Mouse (Mus musculus) hindbrain, embryonic 13.5 days (tissue): Measurements from ENCODE around the gene Scnm1. TPM values are rescaled to one million over a fixed set of nuclear protein-coding genes. Genes with fewer than 3 reads are reported as not detected.

Source experiments
- ATAC-seq: fragments of 200-750 bp; cut with Nextera tagmentation; 2 replicates; pipeline ENCODE4 v1.8.0; 2017; ENCODE audit warnings: moderate TSS enrichment; ENCODE audit not compliant: low FRiP score
- H3K27ac ChIP-seq: fragments of 300-500 bp; sonication (generic); 2 replicates; pipeline ENCODE4 v1.5.1; 2015; ENCODE audit warnings: inconsistent platforms, mild to moderate bottlenecking, moderate library complexity
- H3K27me3 ChIP-seq: fragments of 300-500 bp; sonication (generic); 2 replicates; pipeline ENCODE4 v1.6.1; 2015; ENCODE audit warnings: mild to moderate bottlenecking, inconsistent platforms
- H3K36me3 ChIP-seq: fragments of 300-500 bp; sonication (generic); 2 replicates; pipeline ENCODE4 v1.6.1; 2015; ENCODE audit warnings: mild to moderate bottlenecking, inconsistent platforms
- H3K4me1 ChIP-seq: fragments of 300-500 bp; sonication (generic); replicated peaks from 2 replicates; pipeline ENCODE4 v1.6.1; 2015; ENCODE audit warnings: inconsistent platforms
- H3K4me2 ChIP-seq: fragments of 300-500 bp; sonication (generic); 2 replicates; pipeline ENCODE4 v1.6.1; 2015; ENCODE audit warnings: inconsistent platforms, mild to moderate bottlenecking, moderate library complexity
- H3K4me3 ChIP-seq: fragments of 300-500 bp; sonication (generic); 2 replicates; pipeline ENCODE4 v1.5.1; 2015; ENCODE audit warnings: mild to moderate bottlenecking, inconsistent platforms
- H3K9ac ChIP-seq: fragments of 300-500 bp; sonication (generic); 2 replicates; pipeline ENCODE4 v1.6.1; 2015; ENCODE audit warnings: mild to moderate bottlenecking, inconsistent platforms
- H3K9me3 ChIP-seq: fragments of 300-500 bp; sonication (generic); 2 replicates; pipeline ENCODE4 v1.6.1; 2016; ENCODE audit warnings: inconsistent platforms
- WGBS: fragments of 180-500 bp; shearing (Covaris S2); methylation state at CpG from one replicate; pipeline ENCODE4 v1.1.7; 2015; 5-methylcytosine and 5-hydroxymethylcytosine counted together
- polyA plus RNA-seq: library from polyadenylated mRNA; unstranded; fragments of >200 nt; fragmentation: Nextera tagmentation; extraction: Ambion mirVana; gene quantifications from 2 replicates; pipeline ENCODE4 v1.2.1, GENCODE M21; 2015

The Scnm1 gene
- polyA plus RNA-seq, 1 experiment from 2014 or later: 95.9 TPM

DNA sequence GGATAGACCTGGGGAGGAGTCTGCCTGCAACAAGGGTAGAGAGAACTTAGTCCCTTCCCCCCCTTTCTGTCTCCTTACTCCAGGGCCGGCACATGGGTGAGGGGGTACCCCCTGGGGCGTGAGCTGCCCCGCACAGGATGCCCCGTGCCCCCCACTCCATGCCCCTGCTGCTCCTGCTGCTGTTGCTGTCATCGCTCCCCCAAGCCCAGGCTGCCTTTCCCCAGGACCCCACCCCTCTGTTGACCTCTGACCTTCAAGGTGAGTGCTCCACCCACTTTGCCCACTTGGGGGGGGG is 30.4 kb upstream of the Scnm1 start:
- H3K9ac ChIP-seq: peak overlapping the region; percentile 96; the same call in 1 of the 2 replicates
- no peak for ATAC-seq
- H3K9me3 ChIP-seq: no peaks in the 10 kb centered on the region
- H3K4me1 ChIP-seq: peaks cover 45% of the 10 kb centered on the region
- H3K4me2 ChIP-seq: peak overlapping the region; percentile 87
- peak overlapping the region; percentile 91; the same call in 1 of the 2 replicates for H3K4me3 ChIP-seq
- WGBS: 60% methylated on average over 5 of the region's 5 CpGs
- peaks cover 53% of the 10 kb centered on the region for H3K36me3 ChIP-seq
- peaks cover 26% of the 10 kb centered on the region for H3K27me3 ChIP-seq
- no peak overlapping the region for H3K27ac ChIP-seq

DNA sequence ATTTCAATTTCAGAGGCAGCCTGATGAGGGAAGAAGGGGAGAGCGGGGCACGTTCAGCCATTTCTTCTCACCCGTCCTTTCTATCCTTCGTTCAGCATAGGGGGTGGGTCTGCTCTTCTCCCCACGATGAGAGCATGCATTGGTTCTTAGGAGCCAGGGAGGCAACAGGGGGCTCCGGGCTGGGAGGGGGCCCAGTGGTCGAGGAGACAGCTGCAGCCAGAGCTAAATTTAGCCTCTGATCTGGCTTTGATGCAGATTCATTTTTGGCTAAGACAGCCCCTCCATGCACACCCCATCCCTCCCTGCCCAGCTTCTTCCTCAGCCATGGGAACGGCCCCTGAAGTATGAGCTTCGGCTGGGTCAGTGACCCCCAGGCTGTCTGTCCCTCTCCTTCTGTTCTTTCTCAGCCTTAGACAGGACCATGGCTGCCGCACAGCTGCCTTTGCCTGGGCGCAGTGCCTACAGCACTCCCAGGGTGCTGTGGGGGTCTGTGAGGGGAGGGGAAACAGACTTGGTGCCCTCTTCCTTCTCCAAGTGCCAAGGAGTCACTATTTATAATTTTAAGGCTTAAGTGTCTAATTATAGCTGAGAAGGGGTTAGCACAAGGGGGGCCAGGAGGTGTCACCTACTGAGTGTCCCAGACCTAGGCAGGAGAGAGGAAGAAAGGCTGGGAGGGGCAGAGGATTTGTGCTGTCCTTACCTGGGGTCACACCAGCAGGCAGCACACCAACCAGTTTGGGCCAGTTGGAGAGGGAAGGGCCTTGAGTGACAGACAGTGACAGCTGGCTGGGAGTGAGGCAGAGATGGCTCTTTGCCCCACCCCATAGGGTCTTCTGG is 29.8 kb upstream of the Scnm1 start:
- Histone ChIP-seq H3K9me3 (no peaks in the 10 kb centered on the region), H3K27ac (no peak overlapping the region), H3K4me1 (peaks cover 46% of the 10 kb centered on the region), H3K36me3 (peaks cover 48% of the 10 kb centered on the region), H3K27me3 (peaks cover 21% of the 10 kb centered on the region), H3K4me2 (peak overlapping the region; percentile 87), H3K4me3 (peak overlapping the region; percentile 91), H3K9ac (peak overlapping the region; percentile 96)
- no peak for ATAC-seq
- 49% methylated on average over 11 of the region's 11 CpGs for WGBS

DNA sequence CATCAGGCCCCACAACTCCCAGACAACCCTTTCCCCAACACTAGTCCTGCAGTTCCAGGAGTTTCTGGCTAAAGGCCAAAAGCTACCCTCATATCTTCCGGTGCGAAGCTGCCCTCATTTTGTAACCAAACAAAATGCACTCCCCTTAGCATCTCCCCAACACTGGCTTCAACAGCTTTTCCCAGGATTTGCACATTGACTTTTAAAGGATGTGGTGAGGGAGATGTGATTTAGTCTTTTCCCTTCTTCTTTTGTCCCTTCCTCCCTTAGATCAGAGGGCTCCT is 28.5 kb upstream of the Scnm1 start:
- Histone ChIP-seq H3K9ac (peak overlapping the region; percentile 96), H3K36me3 (peaks cover 34% of the 10 kb centered on the region), H3K4me2 (peak overlapping the region; percentile 87), H3K9me3 (no peaks in the 10 kb centered on the region), H3K4me1 (peaks cover 46% of the 10 kb centered on the region), H3K27me3 (peaks cover 8% of the 10 kb centered on the region), H3K27ac (peak overlapping the region; percentile 93), H3K4me3 (peak overlapping the region; percentile 91)
- no peak for ATAC-seq
- WGBS: 14% methylated on average over 2 of the region's 2 CpGs

DNA sequence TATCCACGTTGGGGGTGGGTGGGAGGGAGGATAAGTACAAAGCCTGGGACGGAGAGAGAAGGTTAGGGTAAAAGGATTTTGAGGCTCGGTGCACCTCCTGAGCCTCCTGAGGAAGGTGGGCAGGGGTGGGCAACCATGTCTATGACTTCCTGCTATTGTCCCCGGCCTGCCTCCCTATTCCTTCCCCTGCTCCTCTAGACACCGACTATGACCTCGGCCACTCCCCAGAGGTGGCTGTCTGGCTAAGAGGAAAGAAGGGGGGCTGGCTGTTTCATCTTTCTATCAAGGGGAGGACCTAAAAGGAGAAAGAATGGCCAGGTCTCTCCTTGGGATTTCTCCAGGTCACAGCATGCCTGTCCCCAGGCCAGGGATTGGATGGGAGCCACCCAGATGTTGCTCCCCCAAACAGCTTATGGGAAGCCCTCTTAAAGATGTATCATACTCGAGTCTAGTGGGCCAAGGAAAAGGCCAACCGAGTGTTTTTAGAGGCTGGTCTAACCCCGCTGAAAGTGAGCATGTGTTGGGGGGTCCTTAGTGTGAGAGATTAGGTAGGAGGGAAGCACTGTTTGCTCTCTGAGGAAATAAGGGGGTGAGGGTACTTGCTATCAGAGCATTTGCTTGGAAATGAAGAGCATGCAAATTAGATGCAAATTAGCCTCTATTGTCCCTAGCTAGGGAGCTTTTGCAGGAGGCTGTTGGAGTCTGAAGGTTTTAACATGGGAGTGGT is 28.0 kb upstream of the Scnm1 start:
- 2% methylated on average over 9 of the region's 9 CpGs for WGBS

DNA sequence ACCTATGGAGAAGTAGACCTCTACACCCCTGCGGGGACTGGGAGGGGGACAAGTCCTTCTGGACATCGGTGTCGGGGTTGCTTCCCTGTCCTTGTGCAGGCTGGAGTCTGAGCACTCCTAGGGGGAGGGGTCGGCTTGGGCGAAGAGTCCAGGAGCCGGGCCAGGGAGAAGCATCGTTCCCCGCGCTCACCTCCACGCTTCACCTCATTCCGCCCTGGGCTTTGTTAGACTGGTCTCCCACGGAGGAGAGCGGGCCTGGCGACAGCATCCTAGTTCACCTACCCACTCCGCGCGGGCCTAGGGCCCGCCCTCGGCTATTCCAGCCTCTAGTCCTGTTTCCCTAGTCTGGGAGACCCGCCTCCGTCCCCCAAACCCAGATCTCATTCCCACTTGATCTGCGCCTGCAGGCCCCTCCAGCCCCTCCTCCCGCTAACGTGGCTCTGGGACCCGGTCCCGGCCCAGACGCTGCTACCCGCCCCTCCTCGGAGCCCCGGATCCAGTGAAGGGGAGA is 27.3 kb upstream of the Scnm1 start:
- WGBS: 1% methylated on average over 30 of the region's 30 CpGs
- peak; percentile 29 for ATAC-seq
- H3K36me3 ChIP-seq: peaks cover 22% of the 10 kb centered on the region
- H3K9ac ChIP-seq: peak overlapping the region; percentile 96
- peak overlapping the region; percentile 93 for H3K27ac ChIP-seq
- H3K4me2 ChIP-seq: peak overlapping the region; percentile 87
- H3K9me3 ChIP-seq: no peaks in the 10 kb centered on the region
- H3K27me3 ChIP-seq: peaks cover 5% of the 10 kb centered on the region; the same call in 1 of the 2 replicates
- peak overlapping the region; percentile 91 for H3K4me3 ChIP-seq
- H3K4me1 ChIP-seq: peaks cover 46% of the 10 kb centered on the region

More for the DNA sequence above, 28.0 kb upstream of the Scnm1 start:
- Histone ChIP-seq H3K9ac (peak overlapping the region; percentile 96), H3K9me3 (no peaks in the 10 kb centered on the region), H3K4me2 (peak overlapping the region; percentile 87), H3K27ac (peak overlapping the region; percentile 93), H3K36me3 (peaks cover 29% of the 10 kb centered on the region), H3K4me3 (peak overlapping the region; percentile 91), H3K27me3 (peaks cover 8% of the 10 kb centered on the region; the same call in 1 of the 2 replicates), H3K4me1 (peaks cover 46% of the 10 kb centered on the region)
- peak; percentile 2; the same call in 1 of the 2 replicates for ATAC-seq

DNA sequence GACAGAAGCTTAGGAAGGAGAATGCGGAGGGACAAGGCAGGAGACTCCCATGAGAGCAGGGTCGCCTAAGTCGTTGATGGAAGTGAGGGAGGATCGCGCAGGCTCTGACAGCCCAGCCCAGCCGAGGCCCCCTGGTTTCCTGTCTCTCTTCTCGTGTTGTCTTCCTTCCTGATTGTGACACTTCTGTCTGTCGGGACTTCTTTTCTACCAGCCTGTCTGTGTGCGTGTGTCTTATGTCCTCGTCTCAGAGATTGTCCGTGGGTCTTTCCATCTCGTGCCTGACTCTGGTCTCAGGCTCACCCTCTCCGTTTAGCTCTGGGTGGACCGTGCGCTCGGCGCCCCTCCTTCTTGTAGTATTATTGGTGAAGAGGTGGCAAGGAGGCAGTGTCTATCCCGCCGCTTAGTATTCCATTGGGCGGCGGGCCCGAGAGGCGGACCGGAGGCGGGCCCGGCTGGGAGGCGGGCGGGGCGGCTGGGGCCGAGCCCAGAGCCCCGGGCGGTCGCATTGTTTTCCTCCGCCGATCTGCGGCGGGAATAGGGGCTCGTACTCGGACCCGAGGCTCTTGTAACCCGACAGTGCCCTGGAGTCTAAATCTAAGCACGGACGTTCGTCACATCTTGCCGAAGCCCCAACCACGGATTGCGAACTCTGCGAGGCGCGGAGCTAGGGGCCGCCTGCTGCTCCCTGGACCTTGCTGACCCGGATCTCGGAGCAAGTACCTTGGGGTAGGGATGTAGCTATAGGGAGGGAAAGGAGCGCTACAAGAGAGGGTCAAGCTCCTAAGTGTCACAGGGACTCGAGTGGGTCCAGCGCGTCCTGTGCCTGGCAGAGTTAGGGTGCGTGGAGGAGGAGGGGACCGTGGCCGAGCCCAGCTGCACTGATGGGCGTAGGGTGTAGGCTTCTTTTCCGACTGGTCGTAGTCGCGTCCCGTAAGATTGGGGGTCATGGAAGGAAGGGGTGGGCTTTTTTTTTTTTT is 26.5 kb upstream of the Scnm1 start, which contains the start of gene Sema6c:
Gene Sema6c (plus strand): TSS at position 471 of the 977 bp plus-strand sequence.
- Histone ChIP-seq H3K27me3 (peaks cover 5% of the 10 kb centered on the region; the same call in 1 of the 2 replicates), H3K9ac (peak within 1 kb of the TSS; percentile 96), H3K9me3 (no peaks in the 10 kb centered on the region), H3K36me3 (peaks cover 14% of the 10 kb centered on the region), H3K4me3 (peak within 1 kb of the TSS; percentile 91), H3K4me2 (peak within 1 kb of the TSS; percentile 87), H3K4me1 (peaks cover 45% of the 10 kb centered on the region), H3K27ac (peak within 1 kb of the TSS; percentile 93)
- ATAC-seq: peak; percentile 96
- under 1% methylated on average over 58 of the region's 66 CpGs for WGBS

DNA sequence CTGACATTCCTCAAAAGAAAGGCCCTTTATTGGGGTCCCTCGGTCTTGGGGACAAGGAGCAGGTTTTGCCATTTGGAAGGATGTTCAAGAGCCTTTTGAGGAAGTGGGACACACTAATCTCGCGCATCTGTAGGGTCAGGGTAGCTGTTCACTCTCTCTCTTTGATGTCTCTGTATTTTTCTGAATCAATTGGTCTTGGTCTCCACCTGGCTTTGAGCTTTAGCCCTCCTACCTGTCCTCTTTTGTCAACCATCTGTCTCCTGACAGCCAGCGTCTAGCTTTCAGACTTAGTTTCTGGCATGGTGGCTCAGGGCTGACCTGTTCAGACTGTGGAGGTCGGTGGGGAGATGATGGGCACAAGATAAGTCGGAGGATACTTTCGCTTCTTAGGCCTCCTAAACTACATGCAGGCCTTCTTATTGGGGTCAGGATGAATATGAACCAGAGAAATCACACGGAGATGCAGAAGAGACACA is 25.7 kb upstream of the Scnm1 start:
- ATAC-seq: no peak
- WGBS: 16% methylated on average over 8 of the region's 8 CpGs
- H3K4me3 ChIP-seq: peak overlapping the region; percentile 91
- peak overlapping the region; percentile 93 for H3K27ac ChIP-seq
- H3K4me1 ChIP-seq: peaks cover 39% of the 10 kb centered on the region
- H3K36me3 ChIP-seq: peaks cover 7% of the 10 kb centered on the region
- peak overlapping the region; percentile 87 for H3K4me2 ChIP-seq
- H3K9me3 ChIP-seq: no peaks in the 10 kb centered on the region
- H3K27me3 ChIP-seq: peaks cover 5% of the 10 kb centered on the region; the same call in 1 of the 2 replicates
- H3K9ac ChIP-seq: peak overlapping the region; percentile 96

DNA sequence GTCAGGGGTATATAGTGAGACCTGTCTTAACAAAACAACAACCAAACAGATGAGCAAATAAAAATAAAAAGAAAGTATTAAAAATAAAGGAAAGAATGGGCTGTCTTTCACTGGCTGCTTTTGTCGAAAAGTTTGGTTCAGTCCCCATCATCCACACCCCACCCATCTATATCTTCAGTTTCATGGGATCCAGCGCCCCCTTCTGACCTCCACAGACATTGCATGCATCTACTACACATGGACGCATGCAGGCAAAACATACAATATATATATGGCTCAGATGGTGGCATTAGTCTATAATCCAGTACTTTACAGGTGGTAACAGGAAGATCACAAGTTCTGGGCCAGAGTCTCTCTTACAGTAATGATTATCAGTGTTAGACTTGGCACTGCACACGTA is 20.1 kb upstream of the Scnm1 start:
- no peak overlapping the region for H3K27ac ChIP-seq
- ATAC-seq: no peak
- H3K4me3 ChIP-seq: no peak overlapping the region
- 63% methylated on average over 4 of the region's 4 CpGs for WGBS
- no peaks in the 10 kb centered on the region for H3K36me3 ChIP-seq
- peaks cover 5% of the 10 kb centered on the region; the same call in 1 of the 2 replicates for H3K27me3 ChIP-seq
- H3K4me2 ChIP-seq: no peak overlapping the region
- H3K4me1 ChIP-seq: no peaks in the 10 kb centered on the region
- H3K9me3 ChIP-seq: no peaks in the 10 kb centered on the region
- H3K9ac ChIP-seq: no peak overlapping the region

DNA sequence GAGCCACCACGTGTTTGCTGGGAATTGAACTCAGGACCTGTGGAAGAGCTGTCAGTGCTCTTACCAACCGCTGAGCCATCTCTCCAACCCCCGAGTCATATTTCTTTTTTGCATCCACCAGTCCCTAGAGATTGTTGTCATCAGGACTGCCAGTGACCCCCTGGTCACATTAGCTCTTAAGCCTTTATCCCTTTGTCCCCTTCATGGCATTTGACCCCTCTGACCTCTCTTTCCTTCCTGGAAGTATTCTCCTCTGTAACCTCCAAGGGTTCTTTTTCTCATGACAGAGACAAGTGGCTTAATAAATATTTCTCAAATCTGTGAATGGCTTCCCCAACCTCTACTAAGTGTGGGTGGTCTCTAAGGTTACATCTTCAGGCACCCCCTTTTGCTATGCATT is 14.1 kb upstream of the Scnm1 start:
- no peak for ATAC-seq
- Histone ChIP-seq H3K36me3 (no peaks in the 10 kb centered on the region), H3K9ac (no peak overlapping the region), H3K4me3 (no peak overlapping the region), H3K4me1 (no peaks in the 10 kb centered on the region), H3K27me3 (no peaks in the 10 kb centered on the region), H3K27ac (no peak overlapping the region), H3K9me3 (no peaks in the 10 kb centered on the region), H3K4me2 (no peak overlapping the region)
- 34% methylated on average over 3 of the region's 3 CpGs for WGBS

DNA sequence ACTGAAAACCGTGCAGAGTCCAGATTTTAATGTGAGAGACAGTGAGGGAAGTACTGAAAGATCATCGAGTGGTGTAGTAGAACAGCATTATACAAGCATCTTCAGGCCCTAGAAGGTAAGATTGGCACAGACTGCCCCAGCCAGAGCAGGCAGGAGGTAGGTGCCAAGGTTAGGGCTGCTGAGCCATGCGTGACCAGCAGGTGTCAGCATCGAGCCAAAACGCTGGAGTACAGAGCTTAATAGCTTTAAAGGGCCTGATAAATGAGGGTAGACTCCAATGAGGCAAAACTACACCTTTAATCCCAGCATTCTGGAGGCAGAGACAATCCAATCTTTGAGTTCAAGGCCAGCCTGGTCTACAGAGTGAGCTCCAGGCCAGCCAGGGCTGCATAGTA is 8.8 kb upstream of the Scnm1 start:
- WGBS: 9% methylated on average over 5 of the region's 5 CpGs
- no peak overlapping the region for H3K4me2 ChIP-seq
- peak; percentile 62 for ATAC-seq
- no peaks in the 10 kb centered on the region for H3K4me1 ChIP-seq
- no peak overlapping the region for H3K4me3 ChIP-seq
- H3K9me3 ChIP-seq: no peaks in the 10 kb centered on the region
- no peak overlapping the region for H3K9ac ChIP-seq
- H3K36me3 ChIP-seq: peaks cover 29% of the 10 kb centered on the region
- no peak overlapping the region for H3K27ac ChIP-seq
- H3K27me3 ChIP-seq: no peaks in the 10 kb centered on the region

DNA sequence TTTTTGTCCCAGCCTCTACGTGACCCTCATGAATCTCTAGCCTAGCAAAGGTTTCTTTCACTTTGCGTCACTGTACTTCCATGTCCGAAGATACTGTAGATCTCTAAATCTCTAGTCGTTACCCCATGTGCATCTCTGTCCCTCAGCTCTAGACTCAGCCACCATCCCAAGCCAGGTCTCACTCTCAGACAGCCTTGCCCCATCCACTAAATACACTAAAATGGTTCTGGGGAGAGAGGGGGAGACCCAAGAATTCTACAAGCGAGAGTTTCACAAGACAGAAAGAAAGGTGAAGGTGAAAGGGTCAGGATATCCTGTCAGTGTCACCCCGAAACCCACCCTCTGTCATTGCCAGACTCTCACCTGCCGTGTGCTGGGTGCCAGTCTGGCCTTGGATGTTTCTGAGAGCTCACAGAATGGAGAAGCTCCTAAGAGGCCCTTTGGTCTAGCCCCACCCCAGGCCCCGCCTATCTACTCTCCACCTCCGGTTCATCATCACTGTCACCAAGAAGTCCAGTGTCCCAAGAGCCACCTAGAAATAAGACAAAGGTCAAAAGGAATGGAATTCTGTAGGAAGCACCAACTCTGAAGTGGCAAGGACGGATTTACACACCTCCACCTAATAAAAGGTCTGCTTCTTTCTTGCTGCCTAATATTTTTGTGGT is 8.3 kb upstream of the Scnm1 start, which contains the start of gene Tnfaip8l2:
Gene Tnfaip8l2 (minus strand): TSS at position 409 of the 665 bp plus-strand sequence.
- 84% methylated on average over 10 of the region's 10 CpGs for WGBS
- no peak within 1 kb of the TSS for H3K4me3 ChIP-seq
- no peak within 1 kb of the TSS for H3K27ac ChIP-seq
- no peak within 1 kb of the TSS for H3K9ac ChIP-seq
- H3K4me1 ChIP-seq: no peaks in the 10 kb centered on the region
- ATAC-seq: 0 out of 2 replicates have a peak, but pooled peaks have one; percentile 41
- H3K9me3 ChIP-seq: no peaks in the 10 kb centered on the region
- H3K36me3 ChIP-seq: peaks cover 29% of the 10 kb centered on the region
- no peak within 1 kb of the TSS for H3K4me2 ChIP-seq
- no peaks in the 10 kb centered on the region for H3K27me3 ChIP-seq
